Mouse (Mus musculus) testis, adult 2 months (tissue): Measurements from ENCODE around the gene Il12a. TPM values are rescaled to one million over a fixed set of nuclear protein-coding genes. Genes with fewer than 3 reads are reported as not detected.

Experiments used
- H3K27ac ChIP-seq: fragments of 200-500 bp; 2 replicates; pipeline ENCODE4 v1.5.1; 2012; ENCODE audit warnings: low read depth, low read length; ENCODE audit not compliant: control insufficient read depth, insufficient read depth
- H3K27me3 ChIP-seq: fragments of 200-500 bp; 2 replicates; pipeline ENCODE4 v1.6.1; 2012; ENCODE audit warnings: mild to moderate bottlenecking, low read length, moderate library complexity; ENCODE audit not compliant: control insufficient read depth, insufficient read depth
- H3K36me3 ChIP-seq: fragments of 200-500 bp; 2 replicates; pipeline ENCODE4 v1.6.1; 2012; ENCODE audit warnings: mild to moderate bottlenecking, low read length; ENCODE audit not compliant: control insufficient read depth, insufficient read depth
- H3K4me1 ChIP-seq: fragments of 200-500 bp; 2 replicates; pipeline ENCODE4 v1.6.1; 2012; ENCODE audit warnings: low read length; ENCODE audit not compliant: control insufficient read depth, insufficient read depth
- H3K4me3 ChIP-seq: fragments of 200-500 bp; 2 replicates; pipeline ENCODE4 v1.5.1; 2012; ENCODE audit warnings: low read depth, mild to moderate bottlenecking, low read length, moderate library complexity, mixed read lengths; ENCODE audit not compliant: control insufficient read depth
- CTCF ChIP-seq: fragments of 200-500 bp; IDR thresholded peaks from 2 replicates; pipeline ENCODE4 v1.5.1; 2012; ENCODE audit warnings: low read depth, mild to moderate bottlenecking, inconsistent platforms, low read length, moderate library complexity; ENCODE audit not compliant: control insufficient read depth, insufficient read depth, insufficient replicate concordance
- POLR2A ChIP-seq: fragments of 200-500 bp; IDR thresholded peaks from 2 replicates; pipeline ENCODE4 v1.6.1; 2012; ENCODE audit warnings: low read depth, mild to moderate bottlenecking, inconsistent platforms, low read length, moderate library complexity; ENCODE audit not compliant: control insufficient read depth
- polyA plus RNA-seq: library from polyadenylated mRNA; depleted of rRNA; stranded (reverse); fragments of >200 nt; gene quantifications from 2 replicates; pipeline ENCODE4 v1.2.3, GENCODE M21; 2012

Il12a gene
- polyA plus RNA-seq, 1 experiment: 0.07 TPM

- Histone ChIP-seq H3K4me1 (no peaks in the 10 kb centered on the region), H3K27ac (no peak overlapping the region), H3K4me3 (no peak overlapping the region), H3K36me3 (no peaks in the 10 kb centered on the region), H3K27me3 (no peaks in the 10 kb centered on the region)
- TF ChIP-seq POLR2A (no peak), CTCF (no peak)
These were observed 3.4 kb upstream of the Il12a start for GRCm38 (mm10) chr3:68686852-68687560.

GRCm38 (mm10) chr3:68689346-68689745 is 1.1 kb upstream of the Il12a start:
- H3K36me3 ChIP-seq: no peaks in the 10 kb centered on the region
- H3K4me1 ChIP-seq: no peaks in the 10 kb centered on the region
- no peak for TF ChIP-seq POLR2A
- no peak for TF ChIP-seq CTCF
- no peaks in the 10 kb centered on the region for H3K27me3 ChIP-seq
- H3K27ac ChIP-seq: no peak overlapping the region
- no peak overlapping the region for H3K4me3 ChIP-seq

GRCm38 (mm10) chr3:68691100-68691778 is 795 bp downstream of the Il12a start:
- no peaks in the 10 kb centered on the region for H3K4me1 ChIP-seq
- no peak overlapping the region for H3K27ac ChIP-seq
- no peaks in the 10 kb centered on the region for H3K27me3 ChIP-seq
- peak overlapping the region; percentile 11 for H3K4me3 ChIP-seq
- H3K36me3 ChIP-seq: no peaks in the 10 kb centered on the region
- no peak for TF ChIP-seq POLR2A
- no peak for TF ChIP-seq CTCF

- TF ChIP-seq POLR2A (no peak), CTCF (no peak)
- no peak overlapping the region for H3K27ac ChIP-seq
- H3K27me3 ChIP-seq: no peaks in the 10 kb centered on the region
- no peaks in the 10 kb centered on the region for H3K4me1 ChIP-seq
- no peak overlapping the region for H3K4me3 ChIP-seq
- H3K36me3 ChIP-seq: no peaks in the 10 kb centered on the region
These were observed 1.6 kb downstream of the Il12a start for GRCm38 (mm10) chr3:68691938-68692599.

GRCm38 (mm10) chr3:68692600-68693225 is 2.3 kb downstream of the Il12a start:
- Histone ChIP-seq H3K27me3 (no peaks in the 10 kb centered on the region), H3K4me1 (no peaks in the 10 kb centered on the region), H3K27ac (no peak overlapping the region), H3K4me3 (no peak overlapping the region), H3K36me3 (no peaks in the 10 kb centered on the region)
- TF ChIP-seq POLR2A (no peak), CTCF (no peak)

GRCm38 (mm10) chr3:68693441-68694048 is 3.1 kb downstream of the Il12a start:
- Histone ChIP-seq H3K4me3 (no peak overlapping the region), H3K27ac (no peak overlapping the region), H3K36me3 (no peaks in the 10 kb centered on the region), H3K27me3 (no peaks in the 10 kb centered on the region), H3K4me1 (no peaks in the 10 kb centered on the region)
- no peak for TF ChIP-seq POLR2A
- TF ChIP-seq CTCF: no peak
